In the genomic region with DNA sequence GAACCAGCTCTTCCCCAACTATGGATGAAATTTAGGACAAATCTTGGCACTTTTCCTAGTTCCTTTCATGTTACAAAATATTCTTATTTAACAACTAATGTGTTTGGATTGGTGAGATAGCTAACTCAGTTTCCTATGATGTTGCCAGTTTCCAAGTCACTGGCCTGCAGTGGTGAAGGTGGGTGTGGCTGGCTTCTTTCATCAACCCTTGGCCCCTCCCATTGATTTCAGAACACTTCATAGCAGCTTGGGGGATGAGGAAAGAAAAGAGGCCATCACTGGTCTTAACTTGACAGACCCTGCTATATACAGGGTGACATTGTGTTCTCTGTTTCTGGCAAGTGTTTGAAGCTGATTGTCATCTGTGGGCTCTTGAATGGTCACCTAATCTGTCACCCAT, we compare ENCODE assay signal across 20 mouse cellular contexts.
DNase-seq lines count a peak whose midpoint lies in the region; ATAC-seq and TF ChIP-seq lines count a peak whose summit lies in the region.
"Had no signal": no experiment of that assay in that cellular context is flagged by ENCODE, and none has a peak within 500 bp of the region (broad histone marks: within the 10 kb centered on the region; RNA-seq: fewer than 3 reads in every experiment).

No protein-coding gene starts in this region.

- TF ChIP-seq CTCF in kidney, postnatal 0 days (IDR thresholded peaks at IDR 0.05; ENCODE audit: low read depth) = no peak

- H3K9ac ChIP-seq in kidney, postnatal 0 days (ENCODE audit: low read depth, low read length) = no peak overlapping the region
- no peak overlapping the region for H3K9ac ChIP-seq in hindbrain, embryonic 14.5 days
- H3K9ac ChIP-seq: forebrain, embryonic 13.5 days; forebrain, postnatal 0 days; heart, embryonic 15.5 days; hindbrain, embryonic 13.5 days had no signal

- H3K4me3 ChIP-seq in kidney, postnatal 0 days (replicated peaks; ENCODE audit: low read depth, low read length) = no peak overlapping the region
- no peak overlapping the region for H3K4me3 ChIP-seq in hindbrain, embryonic 14.5 days (replicated peaks; ENCODE audit: low read length)
- H3K4me3 ChIP-seq: embryonic facial prominence, embryonic 10.5 days; forebrain, embryonic 13.5 days; gastrocnemius, adult 2 months; heart, adult 2 months; heart, embryonic 15.5 days; hindbrain, embryonic 13.5 days had no signal

- DNase-seq in kidney, postnatal 0 days (ENCODE audit: low spot score) = peak; percentile 14
- DNase-seq in kidney, postnatal 10 days = no peak
- DNase-seq in NIH3T3 (ENCODE audit: low read depth) = peak; percentile 29
- DNase-seq in hindbrain, embryonic 14.5 days (ENCODE audit: low spot score) = no peak
- DNase-seq in left cerebral cortex, postnatal 25 days (ENCODE audit: low spot score in 2 of 2) = no peak
- DNase-seq: adrenal gland, postnatal 10 days; cerebellum, adult 11-12 months; cerebellum, adult 9-10 months; cerebellum, postnatal 36 days; forebrain, postnatal 0 days; gastrocnemius, adult 2 months; gastrocnemius, postnatal 25 days; heart, adult 2 months; heart, postnatal 14 days had no signal

- no peaks in the 10 kb centered on the region for H3K9me3 ChIP-seq in kidney, postnatal 0 days (replicated peaks; ENCODE audit: low read length)
- H3K9me3 ChIP-seq in hindbrain, embryonic 14.5 days (ENCODE audit: control insufficient read depth, low read length) = no peaks in the 10 kb centered on the region
- H3K9me3 ChIP-seq: embryonic facial prominence, embryonic 10.5 days; forebrain, embryonic 13.5 days; heart, embryonic 15.5 days; hindbrain, embryonic 13.5 days had no signal

- H3K4me2 ChIP-seq in kidney, postnatal 0 days (ENCODE audit: low read length) = no peak overlapping the region
- no peak overlapping the region for H3K4me2 ChIP-seq in hindbrain, embryonic 14.5 days (replicated peaks)
- H3K4me2 ChIP-seq: forebrain, embryonic 13.5 days; heart, embryonic 11.5 days; heart, embryonic 15.5 days; hindbrain, embryonic 13.5 days had no signal

- intact Hi-C loops in left cerebral cortex, postnatal 25 days (cut with DNase I) = no loop called here

- no peaks in the 10 kb centered on the region for H3K36me3 ChIP-seq in kidney, postnatal 0 days (ENCODE audit: insufficient read depth, low read length)
- no peaks in the 10 kb centered on the region for H3K36me3 ChIP-seq in hindbrain, embryonic 14.5 days (replicated peaks; ENCODE audit: control insufficient read depth, insufficient read depth)
- H3K36me3 ChIP-seq: embryonic facial prominence, embryonic 10.5 days; heart, embryonic 15.5 days; hindbrain, embryonic 13.5 days had no signal

- no peak for ATAC-seq in kidney, postnatal 0 days (replicated peaks; ENCODE audit: low FRiP score, low read depth)
- ATAC-seq in granulocyte monocyte progenitor cell, adult 5-6 weeks (replicated peaks; ENCODE audit: poor library complexity, severe bottlenecking) = peak; percentile 83
- ATAC-seq in hindbrain, embryonic 14.5 days (ENCODE audit: low FRiP score) = no peak
- ATAC-seq: forebrain, embryonic 13.5 days; forebrain, postnatal 0 days had no signal

- no peak overlapping the region for H3K27ac ChIP-seq in kidney, postnatal 0 days
- H3K27ac ChIP-seq in hindbrain, embryonic 14.5 days = no peak overlapping the region
- H3K27ac ChIP-seq: embryonic facial prominence, embryonic 10.5 days; forebrain, embryonic 13.5 days; gastrocnemius, adult 2 months; heart, adult 2 months; heart, embryonic 15.5 days; hindbrain, embryonic 13.5 days had no signal

- H3K4me1 ChIP-seq in kidney, postnatal 0 days (replicated peaks; ENCODE audit: insufficient read depth, low read length) = peaks cover 14% of the 10 kb centered on the region
- H3K4me1 ChIP-seq in hindbrain, embryonic 14.5 days (replicated peaks; ENCODE audit: control insufficient read depth, insufficient read depth, low read length) = 0 out of 2 replicates have a peak, but pooled peaks cover under 1% of the 10 kb centered on the region

- H3K27me3 ChIP-seq in kidney, postnatal 0 days (ENCODE audit: insufficient read depth, low read length) = no peaks in the 10 kb centered on the region
- no peaks in the 10 kb centered on the region for H3K27me3 ChIP-seq in hindbrain, embryonic 14.5 days (ENCODE audit: control insufficient read depth, insufficient read depth, low read length)
- H3K27me3 ChIP-seq: forebrain, embryonic 13.5 days; heart, embryonic 15.5 days had no signal

Comparison
In these comparisons a context has a peak if more than half of its experiments do, and no peak if none do; other contexts are left out.
1. DNase-seq: peak in kidney, postnatal 0 days (single experiment) and NIH3T3 (single experiment); none in kidney, postnatal 10 days (single experiment), hindbrain, embryonic 14.5 days (single experiment) and left cerebral cortex, postnatal 25 days (0 of 2).